Mouse (Mus musculus): ENCODE measurements around the gene Dip2c.

DNA sequence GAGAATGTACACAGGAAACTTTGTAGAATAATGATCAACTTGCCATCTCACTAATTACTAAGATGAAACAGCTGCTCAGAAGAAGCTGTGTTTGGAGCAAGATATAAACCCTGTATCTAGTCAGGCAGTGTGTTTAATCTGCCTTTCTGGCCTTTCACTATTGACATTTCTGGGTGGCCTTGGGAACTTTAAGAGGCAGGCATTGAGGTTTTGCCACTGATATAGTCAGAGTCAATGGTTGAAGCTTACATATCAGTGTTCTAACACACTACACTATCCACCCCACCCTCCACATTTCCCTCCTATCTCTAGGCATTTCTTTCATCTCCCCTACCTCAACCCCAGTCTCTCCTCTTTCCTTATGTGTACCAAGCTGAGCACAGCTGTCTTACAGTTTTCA is 149.9 kb downstream of the Dip2c start:
- no peak for TF ChIP-seq ZNF384 (IDR thresholded peaks at IDR 0.05; ENCODE audit: low read depth, low read length)
- no peak for TF ChIP-seq JUND (IDR thresholded peaks at IDR 0.05; ENCODE audit: low read depth, low read length)
- no peak for TF ChIP-seq USF1 (IDR thresholded peaks at IDR 0.05; ENCODE audit: low read depth, low read length)
- TF ChIP-seq POLR2A (IDR thresholded peaks at IDR 0.05; ENCODE audit: control insufficient read depth in 1 of 2, insufficient read depth in 1 of 2, low read depth in 1 of 2, low read length in 2 of 2, poor library complexity in 1 of 2), result no peak
- TF ChIP-seq CTCF (IDR thresholded peaks at IDR 0.05 in 2 of 3, conservative IDR thresholded peaks at IDR 0.05 in 1 of 3; ENCODE audit: control insufficient read depth in 1 of 3, insufficient read depth in 1 of 3, low read depth in 2 of 3, low read length in 3 of 3, poor library complexity in 1 of 3, severe bottlenecking in 1 of 3), result no peak
- no peak for TF ChIP-seq RAD21 (IDR thresholded peaks at IDR 0.05; ENCODE audit: low read depth, low read length)
- TF ChIP-seq GATA1 (IDR thresholded peaks at IDR 0.05; ENCODE audit: low read depth, low read length), result no peak
- TF ChIP-seq CHD2 (IDR thresholded peaks at IDR 0.05; ENCODE audit: low read length), result no peak
- TF ChIP-seq POLR2AphosphoS2 (IDR thresholded peaks at IDR 0.05; ENCODE audit: low read length), result no peak
- TF ChIP-seq CHD1 (IDR thresholded peaks at IDR 0.05; ENCODE audit: low read depth, low read length), result no peak
